Mouse (Mus musculus) stomach, embryonic 15.5 days (tissue): Measurements from ENCODE around the gene Mthfsd. TPM values are rescaled to one million over a fixed set of nuclear protein-coding genes. Genes with fewer than 3 reads are reported as not detected.
"Not testable (repeated sequence)": the region's sequence is repeated elsewhere in the genome, so short reads cannot be mapped to it uniquely, and the experiment has no call there.

Experiments used
- ATAC-seq: fragments of 200-750 bp; cut with Nextera tagmentation; 2 replicates; pipeline ENCODE4 v1.8.0; 2017; ENCODE audit warnings: low read depth, moderate number of reproducible peaks, moderate TSS enrichment; ENCODE audit not compliant: insufficient read depth, low FRiP score
- H3K27ac ChIP-seq: fragments of 300-500 bp; sonication (generic); 2 replicates; pipeline ENCODE4 v1.5.1; 2015; ENCODE audit warnings: mild to moderate bottlenecking, inconsistent platforms
- H3K27me3 ChIP-seq: fragments of 300-500 bp; sonication (generic); replicated peaks from 2 replicates; pipeline ENCODE4 v1.6.1; 2015; ENCODE audit warnings: inconsistent platforms
- H3K36me3 ChIP-seq: fragments of 300-500 bp; sonication (generic); 2 replicates; pipeline ENCODE4 v1.6.1; 2015; ENCODE audit warnings: inconsistent platforms
- H3K4me1 ChIP-seq: fragments of 300-500 bp; sonication (generic); 2 replicates; pipeline ENCODE4 v1.6.1; 2015; ENCODE audit warnings: inconsistent platforms
- H3K4me2 ChIP-seq: fragments of 300-500 bp; sonication (generic); 2 replicates; pipeline ENCODE4 v1.6.1; 2015; ENCODE audit warnings: mild to moderate bottlenecking, inconsistent platforms
- H3K4me3 ChIP-seq: fragments of 300-500 bp; sonication (generic); replicated peaks from 2 replicates; pipeline ENCODE4 v1.5.1; 2015; ENCODE audit warnings: inconsistent platforms
- H3K9ac ChIP-seq: fragments of 300-500 bp; sonication (generic); 2 replicates; pipeline ENCODE4 v1.6.1; 2015; ENCODE audit warnings: inconsistent platforms
- H3K9me3 ChIP-seq: fragments of 300-500 bp; sonication (generic); 2 replicates; pipeline ENCODE4 v1.6.1; 2016; ENCODE audit warnings: inconsistent platforms
- whole genome bisulfite sequencing: fragments of 180-500 bp; shearing (Covaris S2); methylation state at CpG from one replicate; pipeline ENCODE4 v1.1.7; 2015; 5-methylcytosine and 5-hydroxymethylcytosine counted together
- polyA plus RNA-seq: library from polyadenylated mRNA; unstranded; fragments of >200 nt; fragmentation: Nextera tagmentation; extraction: Ambion mirVana; gene quantifications from 2 replicates; pipeline ENCODE4 v1.2.1, GENCODE M21; 2015

Mthfsd gene
- 53.9 and 56.3 TPM in 2 replicates for polyA plus RNA-seq

GRCm38 (mm10) chr8:121107668-121108656, at the start of gene Mthfsd:
Mthfsd (minus strand) TSS chr8:121108392.
- Histone ChIP-seq H3K36me3 (0 out of 2 replicates have a peak, but pooled peaks cover under 1% of the 10 kb centered on the region), H3K27ac (peak within 1 kb of the TSS; percentile 52; the same call in 1 of the 2 replicates), H3K9ac (peak within 1 kb of the TSS; percentile 81), H3K27me3 (no peaks in the 10 kb centered on the region), H3K4me2 (peak within 1 kb of the TSS; percentile 81), H3K4me1 (peaks cover 12% of the 10 kb centered on the region), H3K9me3 (no peaks in the 10 kb centered on the region), H3K4me3 (peak within 1 kb of the TSS; percentile 66)
- 1% methylated on average over 75 of the region's 75 CpGs for WGBS
- ATAC-seq, result peak; percentile 90

DNA sequence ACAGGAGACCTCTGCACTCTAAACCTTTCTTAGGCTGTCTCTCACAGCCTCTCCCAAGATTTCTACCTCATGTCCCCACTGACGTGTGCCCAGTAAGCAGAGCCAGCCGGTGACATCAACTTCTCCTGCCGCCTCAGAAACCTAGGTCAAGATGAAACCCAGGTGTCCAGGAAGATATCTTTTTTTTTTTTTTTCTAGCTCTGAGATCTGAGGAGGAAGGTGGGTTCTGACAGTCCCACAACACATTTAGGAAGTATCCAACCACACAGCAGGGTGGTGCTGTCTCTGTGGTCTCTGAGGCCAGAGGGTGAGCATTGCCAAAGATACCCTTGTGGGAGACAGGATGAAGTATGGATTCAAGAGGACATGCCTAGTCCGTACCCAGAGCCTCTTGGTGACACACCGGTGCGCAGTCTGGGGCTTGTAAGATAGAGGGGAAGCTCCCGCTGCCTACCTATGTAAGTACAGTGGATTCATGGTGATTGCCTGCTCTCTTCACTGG, 48.8 kb upstream of the Mthfsd start:
- H3K4me1 ChIP-seq, result no peaks in the 10 kb centered on the region
- no peak overlapping the region for H3K4me3 ChIP-seq
- no peak overlapping the region for H3K9ac ChIP-seq
- ATAC-seq, result no peak
- H3K27ac ChIP-seq, result no peak overlapping the region
- no peak overlapping the region for H3K4me2 ChIP-seq
- 81% methylated on average over 7 of the region's 7 CpGs for WGBS
- H3K9me3 ChIP-seq, result no peaks in the 10 kb centered on the region
- no peaks in the 10 kb centered on the region for H3K27me3 ChIP-seq
- H3K36me3 ChIP-seq, result no peaks in the 10 kb centered on the region

GRCm38 (mm10) chr8:121152394-121152793, 44.2 kb upstream of the Mthfsd start:
- Histone ChIP-seq H3K4me1 (peaks cover 4% of the 10 kb centered on the region; the same call in 1 of the 2 replicates), H3K27ac (no peak overlapping the region), H3K4me3 (no peak overlapping the region), H3K36me3 (no peaks in the 10 kb centered on the region), H3K4me2 (no peak overlapping the region), H3K27me3 (no peaks in the 10 kb centered on the region), H3K9ac (no peak overlapping the region), H3K9me3 (no peaks in the 10 kb centered on the region)
- WGBS, result 44% methylated on average over 12 of the region's 12 CpGs
- ATAC-seq, result no peak

GRCm38 (mm10) chr8:121148573-121149083, 40.4 kb upstream of the Mthfsd start:
- peaks cover 4% of the 10 kb centered on the region; the same call in 1 of the 2 replicates for H3K4me1 ChIP-seq
- ATAC-seq, result no peak
- no peak overlapping the region for H3K9ac ChIP-seq
- H3K27ac ChIP-seq, result no peak overlapping the region
- H3K9me3 ChIP-seq, result no peaks in the 10 kb centered on the region
- H3K4me3 ChIP-seq, result no peak overlapping the region
- WGBS, result 9% methylated on average over 8 of the region's 8 CpGs
- no peaks in the 10 kb centered on the region for H3K27me3 ChIP-seq
- no peaks in the 10 kb centered on the region for H3K36me3 ChIP-seq
- H3K4me2 ChIP-seq, result no peak overlapping the region

GRCm38 (mm10) chr8:121145457-121146134, 37.4 kb upstream of the Mthfsd start:
- H3K27me3 ChIP-seq, H3K9ac ChIP-seq, H3K4me3 ChIP-seq, H3K4me1 ChIP-seq, ATAC-seq, H3K27ac ChIP-seq, H3K36me3 ChIP-seq, H3K4me2 ChIP-seq, H3K9me3 ChIP-seq: not testable (repeated sequence)
- 66% methylated on average over 5 of the region's 6 CpGs for WGBS

DNA sequence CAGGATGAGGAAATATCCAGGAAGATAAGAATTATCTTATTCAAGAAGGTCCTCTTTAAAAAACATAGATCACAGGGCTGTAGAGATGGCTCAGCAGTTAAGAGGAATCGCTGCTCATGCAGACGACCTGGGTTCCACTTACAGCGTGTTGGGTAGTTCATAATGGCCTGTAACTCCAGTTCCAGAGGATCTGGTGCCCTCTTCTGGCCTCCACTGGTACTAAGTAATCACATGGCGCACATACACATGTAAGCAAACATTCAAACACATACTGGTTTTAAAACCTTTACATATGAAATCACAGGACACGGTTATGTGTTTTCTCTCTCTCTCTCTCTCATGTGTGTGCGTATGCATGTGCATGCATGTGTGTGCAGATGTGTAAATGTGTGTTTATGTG, 28.7 kb upstream of the Mthfsd start:
- Histone ChIP-seq H3K9me3 (no peaks in the 10 kb centered on the region), H3K27ac (no peak overlapping the region), H3K9ac (no peak overlapping the region), H3K36me3 (no peaks in the 10 kb centered on the region), H3K4me3 (no peak overlapping the region), H3K4me1 (0 out of 2 replicates have a peak, but pooled peaks cover 2% of the 10 kb centered on the region), H3K27me3 (no peaks in the 10 kb centered on the region), H3K4me2 (no peak overlapping the region)
- 94% methylated on average over 6 of the region's 6 CpGs for WGBS
- ATAC-seq, result no peak

- Histone ChIP-seq H3K9ac (no peak overlapping the region), H3K27me3 (peaks cover 9% of the 10 kb centered on the region; the same call in 1 of the 2 replicates), H3K4me1 (0 out of 2 replicates have a peak, but pooled peaks cover 2% of the 10 kb centered on the region), H3K4me2 (no peak overlapping the region), H3K36me3 (no peaks in the 10 kb centered on the region), H3K9me3 (no peaks in the 10 kb centered on the region), H3K4me3 (no peak overlapping the region), H3K27ac (no peak overlapping the region)
- ATAC-seq, result no peak
- 86% methylated on average over 11 of the region's 11 CpGs for WGBS
These were observed 26.3 kb upstream of the Mthfsd start for GRCm38 (mm10) chr8:121134512-121134911.

- Histone ChIP-seq H3K9ac (no peak overlapping the region), H3K36me3 (no peaks in the 10 kb centered on the region), H3K4me1 (0 out of 2 replicates have a peak, but pooled peaks cover 2% of the 10 kb centered on the region), H3K4me3 (no peak overlapping the region), H3K27me3 (peaks cover 13% of the 10 kb centered on the region), H3K4me2 (no peak overlapping the region), H3K27ac (no peak overlapping the region), H3K9me3 (no peaks in the 10 kb centered on the region)
- 86% methylated on average over 10 of the region's 10 CpGs for WGBS
- ATAC-seq, result no peak
These were observed 25.9 kb upstream of the Mthfsd start for GRCm38 (mm10) chr8:121134102-121134501.

- Histone ChIP-seq H3K9me3 (no peaks in the 10 kb centered on the region), H3K27me3 (peaks cover 23% of the 10 kb centered on the region), H3K4me3 (no peak overlapping the region), H3K9ac (no peak overlapping the region), H3K27ac (no peak overlapping the region), H3K4me1 (peaks cover 10% of the 10 kb centered on the region), H3K4me2 (no peak overlapping the region), H3K36me3 (no peaks in the 10 kb centered on the region)
- 80% methylated on average over 5 of the region's 5 CpGs for WGBS
- ATAC-seq, result no peak
These were observed 24.8 kb upstream of the Mthfsd start for GRCm38 (mm10) chr8:121132961-121133513.

DNA sequence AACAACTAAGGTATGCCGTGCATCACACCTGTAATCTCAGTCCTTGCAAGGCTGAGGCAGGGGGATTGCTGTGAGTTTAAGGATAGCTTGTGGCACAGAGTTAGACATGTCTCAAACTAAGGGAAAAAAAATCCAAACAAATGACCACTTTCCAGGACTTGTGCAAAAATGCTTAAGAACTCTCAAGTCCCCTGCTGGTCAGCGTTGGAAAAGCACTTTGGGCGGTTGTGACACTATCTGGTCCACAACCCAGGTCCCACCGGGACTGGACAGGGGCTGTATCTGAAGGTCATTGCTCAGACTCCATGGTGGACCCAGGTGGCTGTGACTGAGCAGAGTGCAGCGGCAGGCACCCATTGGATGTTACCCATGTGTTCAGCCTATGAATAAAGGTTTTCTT, 22.3 kb upstream of the Mthfsd start:
- Histone ChIP-seq H3K36me3 (no peaks in the 10 kb centered on the region), H3K9ac (no peak overlapping the region), H3K27me3 (peaks cover 46% of the 10 kb centered on the region), H3K4me2 (peak overlapping the region; percentile 50), H3K27ac (no peak overlapping the region), H3K4me1 (peaks cover 14% of the 10 kb centered on the region), H3K9me3 (no peaks in the 10 kb centered on the region), H3K4me3 (peak overlapping the region; percentile 14)
- WGBS, result 38% methylated on average over 5 of the region's 5 CpGs
- no peak for ATAC-seq

GRCm38 (mm10) chr8:121129265-121129940, 21.2 kb upstream of the Mthfsd start:
- no peaks in the 10 kb centered on the region for H3K9me3 ChIP-seq
- 32% methylated on average over 16 of the region's 16 CpGs for WGBS
- no peak overlapping the region for H3K9ac ChIP-seq
- ATAC-seq, result no peak
- peak overlapping the region; percentile 42 for H3K4me3 ChIP-seq
- peaks cover 16% of the 10 kb centered on the region for H3K4me1 ChIP-seq
- H3K4me2 ChIP-seq, result peak overlapping the region; percentile 50
- no peaks in the 10 kb centered on the region for H3K36me3 ChIP-seq
- no peak overlapping the region for H3K27ac ChIP-seq
- H3K27me3 ChIP-seq, result peaks cover 55% of the 10 kb centered on the region
